Mouse (Mus musculus) urinary bladder, postnatal 36 days (tissue): ENCODE results near the gene Dap.

ENCODE experiments used
- DNase-seq, 2 experiments: peaks; one replicate each; pipeline ENCODE4 v3.0.0; 2022; ENCODE audit warnings: low spot score in 2 of 2, mixed read lengths in 1 of 2

Dap gene

DNA sequence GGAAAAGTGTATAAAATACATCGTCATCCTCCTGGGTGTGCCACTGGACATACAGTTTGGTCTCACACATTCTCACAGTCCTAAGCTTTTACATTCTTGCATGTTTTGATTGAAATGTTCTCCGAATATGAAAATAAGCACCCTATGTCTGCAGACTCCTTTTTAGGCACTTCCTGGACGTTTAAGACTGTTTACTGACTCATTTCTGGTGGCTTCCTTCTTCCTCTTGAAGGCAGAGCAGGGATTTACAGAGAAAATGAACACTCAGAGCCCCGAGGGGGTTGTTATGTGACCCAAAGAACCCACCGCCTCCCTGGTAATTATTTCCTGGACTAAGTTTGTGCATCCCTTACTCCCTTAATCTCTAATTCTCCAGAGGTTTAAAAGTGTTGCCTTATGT, 13.8 kb downstream of the Dap start:
- no peak for DNase-seq

- DNase-seq = no peak
Observed at GRCm38 (mm10) chr15:31238611-31239010, 14.5 kb downstream of the Dap start.

DNA sequence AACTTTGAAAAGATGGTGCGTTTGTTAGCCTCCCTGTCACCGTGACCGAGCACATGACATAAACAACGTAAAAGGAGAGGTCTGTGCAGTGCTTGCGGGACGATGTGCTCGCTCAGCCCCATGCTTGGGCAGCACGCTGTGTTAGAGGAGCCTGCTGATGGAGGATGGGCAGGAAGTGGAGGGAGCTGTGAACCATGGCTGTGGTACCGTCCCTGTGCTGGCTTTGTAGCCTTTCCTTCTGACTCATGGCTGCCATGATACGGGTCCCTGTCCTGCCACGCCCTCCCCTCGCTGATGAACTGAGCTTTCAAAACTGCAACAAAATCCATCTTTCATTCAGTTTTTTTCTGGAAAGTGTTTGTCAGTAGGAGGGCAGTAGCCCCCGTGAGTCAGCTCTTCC, 15.6 kb downstream of the Dap start:
- DNase-seq = no peak

DNA sequence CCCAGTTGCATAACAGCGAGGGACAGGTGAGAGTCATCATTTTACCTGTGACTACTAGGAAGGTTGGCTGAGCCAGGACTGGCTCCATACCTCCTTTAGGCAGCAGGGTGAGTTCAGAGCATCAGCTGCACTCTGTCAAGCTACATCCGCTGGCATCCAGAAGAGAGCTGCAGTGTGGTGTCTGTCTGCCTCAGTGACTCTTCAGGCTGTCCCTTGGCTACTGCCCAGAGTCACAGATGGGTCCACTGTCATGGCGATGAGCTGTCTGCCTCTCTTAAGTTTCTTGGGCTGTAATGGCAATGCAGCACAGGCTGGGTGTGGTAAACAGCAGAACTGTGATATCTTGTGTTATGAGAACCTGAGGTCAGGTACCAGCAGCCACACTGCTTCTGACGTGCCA, 16.1 kb downstream of the Dap start:
- DNase-seq = no peak

GRCm38 (mm10) chr15:31243260-31243659, 19.1 kb downstream of the Dap start:
- no peak for DNase-seq

DNA sequence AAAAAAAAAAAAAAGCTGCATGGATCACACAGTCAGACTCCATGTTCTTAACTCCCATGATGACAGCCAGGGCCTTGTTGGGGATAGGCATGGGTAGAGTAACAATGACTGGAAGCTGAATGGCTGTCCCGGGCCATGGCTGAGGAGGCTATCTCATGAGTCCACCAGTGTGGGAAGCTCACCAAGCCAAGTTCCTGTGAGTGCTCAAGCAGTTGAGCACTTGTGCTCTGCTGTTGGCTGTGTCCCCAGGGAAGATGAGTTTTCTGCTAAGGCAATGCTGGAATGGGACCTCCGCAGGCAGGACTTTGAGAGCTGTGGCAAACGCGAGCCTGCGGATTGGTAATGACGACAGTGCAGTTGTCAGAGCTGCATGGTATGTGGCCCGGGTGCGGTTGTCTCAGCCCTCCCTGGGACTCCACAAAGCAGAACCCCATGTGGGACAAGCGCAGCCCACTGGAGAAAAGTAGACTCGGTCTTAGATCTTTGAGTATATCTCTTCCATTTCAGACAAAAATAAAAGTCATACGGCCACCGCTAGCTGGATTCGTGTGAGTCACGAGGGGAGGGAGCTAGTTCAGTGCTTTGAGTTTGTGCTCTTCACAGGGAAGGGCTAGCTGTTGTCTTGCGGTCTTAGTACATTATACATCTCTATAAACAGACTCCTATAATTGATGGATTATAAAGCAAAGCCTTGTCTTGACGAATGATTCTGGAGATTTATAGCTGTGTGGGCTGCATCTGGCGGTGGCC, 20.8 kb downstream of the Dap start:
- DNase-seq = no peak

- no peak for DNase-seq
Observed at GRCm38 (mm10) chr15:31245934-31246333, 21.8 kb downstream of the Dap start.

GRCm38 (mm10) chr15:31247035-31247434, 22.9 kb downstream of the Dap start:
- no peak for DNase-seq

GRCm38 (mm10) chr15:31248882-31249281, 24.8 kb downstream of the Dap start:
- no peak for DNase-seq

GRCm38 (mm10) chr15:31250027-31250426, 25.9 kb downstream of the Dap start:
- DNase-seq = no peak

DNA sequence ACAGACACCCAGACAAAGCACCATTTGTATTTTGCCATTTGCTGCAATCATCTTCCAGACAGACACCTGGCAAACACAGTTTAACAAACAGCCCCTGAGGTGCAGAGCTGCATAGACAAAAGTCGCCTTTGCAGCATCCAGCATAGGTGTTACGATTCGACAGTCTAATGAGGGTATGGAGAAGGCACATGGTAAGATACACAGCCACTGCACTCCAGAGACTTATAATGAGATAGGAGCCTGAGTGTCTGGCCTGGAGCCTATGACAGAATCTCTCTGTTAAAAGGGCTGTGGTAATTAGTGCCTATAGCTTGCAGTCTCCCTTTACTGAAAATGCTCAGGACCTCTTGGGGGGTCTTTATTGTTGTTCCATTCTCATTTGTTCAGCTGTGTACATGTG, 26.6 kb downstream of the Dap start:
- DNase-seq = no peak

- DNase-seq = no peak
Observed at GRCm38 (mm10) chr15:31251189-31251588, 27.1 kb downstream of the Dap start.

- no peak for DNase-seq
Observed at GRCm38 (mm10) chr15:31252590-31253311, 28.6 kb downstream of the Dap start.

DNA sequence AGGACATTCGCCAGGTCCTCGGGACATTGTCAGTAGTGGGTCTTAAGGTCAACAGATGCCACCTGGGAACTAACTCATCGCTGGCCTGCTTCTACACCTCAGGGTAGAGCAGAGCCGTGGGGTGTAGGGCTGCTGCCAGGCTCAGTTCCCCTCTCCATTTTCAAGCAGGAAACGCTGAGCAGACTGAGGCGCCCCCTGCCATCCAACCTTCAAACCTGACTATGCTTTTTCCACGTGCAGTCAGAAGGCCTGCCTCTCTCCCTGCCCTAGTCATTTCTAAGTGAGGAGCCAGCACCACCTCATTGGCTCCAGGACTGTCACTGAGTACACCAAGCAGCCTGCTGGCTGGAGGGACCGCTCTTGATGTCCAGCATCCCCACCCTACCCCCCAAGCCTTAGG, 29.3 kb downstream of the Dap start:
- DNase-seq = no peak

- no peak for DNase-seq
Observed at GRCm38 (mm10) chr15:31253963-31254362, 29.8 kb downstream of the Dap start.

- no peak for DNase-seq
Observed at GRCm38 (mm10) chr15:31254939-31255535, 30.9 kb downstream of the Dap start.

DNA sequence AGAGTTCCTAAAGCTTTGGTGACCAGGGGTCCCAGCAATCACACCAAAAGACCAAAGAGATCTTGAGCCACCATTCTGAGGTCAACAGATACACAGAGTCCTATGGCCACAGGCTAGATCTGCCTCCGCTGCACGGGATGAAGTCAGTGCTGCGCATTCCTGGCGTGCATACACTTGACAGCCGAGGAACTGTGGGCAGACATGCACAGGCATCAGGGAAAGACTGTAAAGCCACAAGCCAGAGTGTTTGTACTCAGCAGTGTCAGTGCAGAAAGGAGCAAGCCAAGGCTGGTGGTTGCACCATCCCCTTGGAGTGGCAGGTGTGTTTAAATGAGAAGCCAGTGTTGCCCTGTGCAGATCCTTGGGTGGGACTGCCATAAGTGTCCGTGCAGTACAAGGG, 31.6 kb downstream of the Dap start:
- no peak for DNase-seq

DNA sequence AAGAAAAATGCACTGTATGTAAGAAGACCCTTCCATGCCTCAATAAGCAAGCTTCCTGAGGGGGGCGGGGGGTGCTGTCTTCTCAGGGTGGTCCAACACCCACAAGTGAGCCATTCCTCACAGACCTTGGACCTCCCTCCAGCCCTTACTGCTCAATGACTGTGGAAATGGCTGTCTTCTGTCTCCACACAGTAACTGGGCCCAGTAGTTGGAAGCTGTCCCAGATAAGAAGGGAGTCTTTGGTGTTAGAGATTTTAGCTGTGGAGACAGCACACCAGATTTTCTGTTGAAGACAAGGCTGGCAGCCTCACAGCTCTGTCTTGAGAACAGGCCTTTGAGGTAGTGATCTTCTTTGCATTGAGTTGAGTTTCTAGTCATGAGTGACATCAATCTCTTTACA, 33.2 kb downstream of the Dap start:
- no peak for DNase-seq

DNA sequence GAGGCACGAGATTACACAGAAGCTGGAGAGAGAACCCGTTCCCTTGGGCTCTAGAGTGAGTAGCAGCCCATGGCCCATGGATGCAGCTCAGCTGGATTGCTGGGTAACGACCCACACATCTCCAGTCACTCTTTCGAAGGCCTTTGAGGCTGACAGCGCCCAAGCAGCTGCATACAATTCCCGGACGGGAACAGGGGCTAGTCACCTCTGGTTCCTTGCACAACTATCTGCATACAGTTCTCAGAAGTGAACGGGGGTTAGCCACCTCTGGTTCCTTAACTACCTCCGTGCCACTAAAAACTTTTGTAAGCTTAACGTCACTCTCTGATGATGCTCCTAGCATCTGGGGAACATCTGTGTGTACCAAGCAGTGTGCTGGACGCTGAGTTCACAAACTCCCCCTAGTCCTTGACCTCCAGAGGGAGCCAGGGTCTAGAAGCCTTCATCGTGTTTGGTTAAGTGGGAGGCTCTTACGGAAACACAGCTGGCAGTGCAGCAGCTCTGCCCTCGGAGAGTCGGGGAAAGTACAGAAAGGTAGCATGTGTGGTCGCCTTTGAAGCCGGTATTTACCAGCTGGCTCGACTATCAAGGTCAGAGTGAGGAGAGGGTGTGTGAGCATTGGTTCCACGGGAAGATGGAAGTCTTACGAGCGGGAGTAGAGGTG, 34.0 kb downstream of the Dap start:
- DNase-seq = no peak

DNA sequence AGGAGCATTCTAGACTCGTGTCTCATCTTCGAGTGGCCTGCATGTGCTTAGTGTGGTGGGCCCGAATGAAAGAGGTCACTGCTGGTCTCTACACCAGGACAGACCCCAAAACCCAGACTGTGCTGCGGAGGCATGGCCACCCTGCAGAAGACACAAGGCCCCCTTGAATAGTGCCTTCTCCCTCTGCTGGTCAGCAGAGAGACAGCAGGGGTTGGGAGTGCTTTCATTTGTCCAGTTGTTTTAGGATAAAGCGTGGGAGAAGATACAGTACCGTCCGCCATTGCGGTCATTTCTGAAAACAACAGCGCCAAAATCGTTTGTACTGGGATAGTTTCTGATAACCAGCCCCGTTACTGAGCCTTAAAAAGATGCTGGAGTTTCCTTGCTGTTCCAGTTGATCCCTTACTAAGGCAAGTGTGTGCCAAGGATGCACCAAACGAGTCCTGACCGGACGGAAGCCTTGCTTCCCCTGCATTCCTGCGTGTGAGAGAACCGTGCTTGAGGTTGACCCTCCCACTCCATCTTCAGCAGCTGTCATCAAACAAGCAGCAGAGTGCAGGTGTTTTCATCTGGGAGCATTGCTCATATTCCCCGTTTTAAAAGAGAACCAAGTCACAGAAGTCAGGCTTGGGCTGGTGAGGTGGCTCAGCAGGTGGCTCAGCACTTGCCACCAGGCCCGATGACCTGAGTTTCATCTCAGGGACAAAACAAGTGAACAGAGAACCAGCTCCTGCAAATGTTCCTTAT, 34.8 kb downstream of the Dap start:
- DNase-seq = no peak

GRCm38 (mm10) chr15:31261094-31261493, 37.0 kb downstream of the Dap start:
- no peak for DNase-seq

GRCm38 (mm10) chr15:31262361-31262760, 38.2 kb downstream of the Dap start:
- DNase-seq = no peak
